Mouse (Mus musculus) adrenal gland, adult 2 months (tissue): Measurements from ENCODE around the gene Gas7. TPM values are rescaled to one million over a fixed set of nuclear protein-coding genes. Genes with fewer than 3 reads are reported as not detected.

Experiments
- DNase-seq: peaks from one replicate; pipeline ENCODE4 v3.0.0; 2021
- long read RNA-seq: library from polyadenylated mRNA; stranded (forward); transcript quantifications from one replicate; pipeline ENCODE4 v2.0.0, GENCODE M21; 2021
- polyA plus RNA-seq: library from polyadenylated mRNA; depleted of rRNA; stranded (reverse); fragments of >200 nt; gene quantifications from 2 replicates; pipeline ENCODE4 v1.2.3, GENCODE M21; 2012; rRNA removed
- total RNA-seq, 2 experiments: library from RNA; stranded (reverse); gene quantifications; 2 replicates each; pipeline ENCODE4 v1.2.3; 2021

The Gas7 gene
- total RNA-seq: 10 to 100 TPM; 33.2 to 78.4 TPM
- polyA plus RNA-seq: 6.9 and 7.4 TPM in 2 replicates
- long read RNA-seq, full-length matches to known transcripts: 4 of 16 reads
- long read RNA-seq, partial matches to known transcripts: 3 of 16 reads
- long read RNA-seq, other reads (novel, unspliced or antisense): 9 of 16 reads

DNA sequence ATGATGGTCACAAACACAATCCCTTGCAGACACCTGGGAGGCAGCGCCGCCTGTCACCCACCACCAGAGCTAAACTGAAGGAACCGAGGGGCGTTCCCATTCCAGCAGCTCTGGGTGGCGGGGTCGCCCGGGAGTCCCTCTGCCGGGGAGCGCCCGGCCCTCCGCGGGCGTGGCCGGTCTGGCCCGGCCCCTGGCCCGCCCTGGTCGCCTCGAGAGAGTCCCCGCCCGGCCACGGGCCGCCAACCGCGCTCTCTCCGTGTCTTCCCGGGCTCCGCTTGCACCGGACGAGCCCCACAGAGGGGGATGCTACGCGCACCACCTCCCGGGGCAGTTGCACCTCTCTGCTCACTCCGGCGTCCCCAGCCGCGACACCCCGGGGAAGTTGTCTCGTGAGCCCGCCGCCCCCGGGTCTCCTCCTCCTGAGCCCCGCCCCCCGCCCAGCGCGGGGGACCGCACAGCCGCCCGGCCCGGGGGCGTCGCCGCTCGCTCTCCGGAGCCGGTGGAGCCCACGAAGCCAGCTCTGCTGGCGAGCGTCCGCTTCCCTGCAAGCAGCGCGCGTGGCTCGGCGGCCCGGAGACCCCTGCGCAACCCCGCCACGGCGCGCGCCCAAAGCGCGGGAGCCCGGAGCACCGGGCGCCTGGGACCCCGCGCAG lies at the start of gene Gas7:
TSS of gene Gas7 (plus strand) at position 564 of the 653 bp plus-strand sequence.
- DNase-seq: peak; percentile 85

- peak; percentile 19 for DNase-seq
These were observed 40.8 kb upstream of the Gas7 start for GRCm38 (mm10) chr11:67414346-67414940.

DNA sequence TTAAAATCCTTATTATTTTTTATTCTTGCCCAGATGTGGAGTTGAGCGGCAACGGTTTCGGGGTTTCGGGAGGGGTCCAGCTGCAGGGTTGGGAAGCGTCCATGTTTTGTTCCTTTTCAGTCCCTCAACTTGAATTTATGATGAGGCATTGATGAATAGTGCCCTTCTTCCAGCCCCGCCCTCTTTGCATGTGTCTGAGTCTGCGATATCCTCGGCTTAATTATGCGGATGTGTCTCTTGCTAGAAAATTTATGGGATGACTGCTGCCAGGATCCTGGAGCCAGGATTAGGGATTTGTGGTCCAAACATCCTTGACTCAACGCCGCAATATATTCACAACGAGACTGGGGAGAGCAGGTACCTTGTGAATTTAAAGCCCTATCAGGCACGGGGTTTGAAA lies 31.7 kb upstream of the Gas7 start:
- no peak for DNase-seq

- DNase-seq: peak; percentile 68
These were observed 27.0 kb upstream of the Gas7 start for GRCm38 (mm10) chr11:67428196-67428595.

DNA sequence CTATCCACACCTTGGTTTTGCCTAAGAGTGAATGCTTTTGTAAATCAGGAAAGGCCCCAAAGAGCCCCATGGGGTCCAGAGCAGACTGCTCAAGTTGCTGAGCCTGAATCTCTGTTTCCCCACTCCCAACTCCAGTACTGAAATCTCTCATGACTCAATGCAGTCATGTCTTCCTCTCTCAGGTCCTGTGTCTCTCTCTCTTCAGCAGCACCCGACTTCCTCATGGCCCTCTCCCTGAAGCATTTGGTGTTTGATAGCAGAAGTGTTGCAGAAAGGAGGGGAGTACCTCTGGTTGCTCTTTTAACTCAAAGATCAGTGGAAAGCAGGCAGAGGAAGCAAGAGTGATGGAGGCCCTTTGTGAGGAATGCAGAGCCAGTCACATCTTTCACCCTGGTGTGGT lies 25.4 kb upstream of the Gas7 start:
- no peak for DNase-seq

DNA sequence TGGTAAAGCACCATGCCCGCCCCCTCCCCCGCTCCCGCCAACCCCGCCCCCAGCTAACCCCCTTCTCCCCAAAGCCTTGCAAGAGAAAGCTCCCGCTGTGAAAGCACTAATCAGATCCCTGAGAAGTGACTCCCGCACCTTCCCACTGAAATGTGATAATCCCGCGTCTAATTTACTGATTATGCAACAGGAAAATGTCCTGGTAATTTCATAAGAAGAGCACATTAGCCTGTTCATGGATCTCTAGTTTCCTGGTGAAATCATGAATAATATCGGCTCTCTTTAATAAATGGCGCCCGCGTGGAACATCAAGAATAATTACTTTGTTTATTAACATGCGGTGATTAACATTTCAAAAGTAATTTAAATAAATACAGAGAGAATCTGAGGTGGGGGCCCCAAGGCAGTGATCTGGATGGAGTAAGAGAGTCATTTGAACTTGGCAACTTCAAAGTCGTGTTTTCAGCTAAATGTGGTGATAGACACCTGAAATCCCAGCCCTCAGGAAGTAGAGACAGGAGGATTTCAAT lies 24.1 kb upstream of the Gas7 start:
- no peak for DNase-seq

- no peak for DNase-seq
These were observed 23.4 kb upstream of the Gas7 start for GRCm38 (mm10) chr11:67431864-67432263.

- no peak for DNase-seq
These were observed 21.5 kb upstream of the Gas7 start for GRCm38 (mm10) chr11:67433763-67434162.

DNA sequence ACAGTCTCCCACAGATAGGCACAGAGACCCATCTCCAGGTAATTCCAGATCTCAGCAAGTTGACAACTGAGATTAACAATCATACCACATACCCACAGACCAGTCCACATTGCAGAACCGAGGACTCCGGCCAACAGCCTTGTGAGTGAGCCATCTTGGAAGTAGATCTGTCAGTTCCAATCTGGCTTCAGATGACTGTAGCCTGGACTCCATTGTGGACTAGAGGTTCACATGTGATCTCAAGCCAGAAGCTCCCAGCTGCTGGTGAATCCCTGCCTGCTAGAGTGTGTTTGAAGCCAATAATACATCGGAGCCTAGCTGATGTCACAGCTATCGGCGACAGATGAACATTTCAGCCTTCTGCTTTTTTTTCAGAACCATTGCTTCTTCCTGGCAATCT lies 16.5 kb upstream of the Gas7 start:
- DNase-seq: no peak

DNA sequence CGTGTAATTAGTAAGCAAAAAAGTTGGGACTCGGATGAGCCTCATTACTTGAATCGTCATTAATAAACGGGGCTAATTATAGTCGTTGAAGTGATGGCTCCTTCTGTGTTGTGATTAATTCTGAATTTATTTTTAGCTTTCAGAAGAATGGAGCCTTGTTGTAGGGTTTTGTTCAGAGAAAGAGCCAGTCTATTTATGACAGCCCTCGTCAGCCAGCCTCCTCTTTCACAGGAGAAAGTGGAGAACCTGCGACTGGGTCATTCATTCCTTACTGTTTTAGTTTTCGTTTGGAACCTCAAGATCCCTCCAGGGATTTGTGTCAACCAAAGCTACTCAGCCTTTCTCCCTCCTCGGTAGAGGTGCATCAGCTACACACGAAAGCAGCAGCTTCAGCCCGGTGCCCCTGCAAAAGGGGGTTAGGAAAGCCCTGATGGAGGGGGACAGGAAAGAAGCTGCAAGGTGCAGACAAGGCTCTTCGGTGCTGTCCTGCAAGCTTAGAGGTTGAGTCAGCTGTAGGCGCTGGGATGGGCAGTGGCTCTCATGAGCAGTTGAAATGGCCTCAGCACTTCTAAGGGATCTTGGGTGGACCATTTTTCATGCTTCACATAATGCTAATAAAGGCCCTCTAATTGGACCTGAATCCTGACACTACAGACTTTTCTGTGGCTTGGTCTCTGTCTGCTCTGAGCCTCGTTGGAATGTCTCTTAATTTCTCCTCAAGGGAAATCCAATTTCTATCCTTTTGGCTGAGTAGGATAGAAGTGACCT lies 10.0 kb upstream of the Gas7 start:
- DNase-seq: no peak

DNA sequence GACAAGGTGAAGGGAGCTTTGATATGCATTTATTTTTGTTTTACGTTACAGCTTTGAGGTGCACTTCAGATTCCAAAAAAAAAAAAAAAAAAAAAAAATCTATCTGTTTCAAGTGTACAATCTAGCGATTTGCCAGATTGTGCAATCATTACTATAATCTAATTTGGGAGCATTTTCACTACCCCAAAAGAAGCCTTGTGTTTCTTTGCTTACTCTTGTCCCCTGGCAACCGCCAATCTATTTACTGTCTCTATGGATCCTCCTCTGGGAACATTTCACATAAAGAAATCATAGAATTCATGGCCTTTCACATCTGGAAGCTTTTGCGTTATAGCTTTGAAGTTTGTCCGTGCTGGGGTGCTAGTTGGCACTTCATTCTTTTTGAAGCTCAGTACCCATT lies 3.7 kb upstream of the Gas7 start:
- no peak for DNase-seq

GRCm38 (mm10) chr11:67455527-67455981 lies 317 bp downstream of the Gas7 start:
- DNase-seq: peak; percentile 78

- DNase-seq: peak; percentile 67
These were observed 792 bp downstream of the Gas7 start for GRCm38 (mm10) chr11:67456029-67456428.

- DNase-seq: no peak
These were observed 2.9 kb downstream of the Gas7 start for GRCm38 (mm10) chr11:67458171-67458570.

GRCm38 (mm10) chr11:67467132-67467531 lies 11.9 kb downstream of the Gas7 start:
- DNase-seq: no peak

DNA sequence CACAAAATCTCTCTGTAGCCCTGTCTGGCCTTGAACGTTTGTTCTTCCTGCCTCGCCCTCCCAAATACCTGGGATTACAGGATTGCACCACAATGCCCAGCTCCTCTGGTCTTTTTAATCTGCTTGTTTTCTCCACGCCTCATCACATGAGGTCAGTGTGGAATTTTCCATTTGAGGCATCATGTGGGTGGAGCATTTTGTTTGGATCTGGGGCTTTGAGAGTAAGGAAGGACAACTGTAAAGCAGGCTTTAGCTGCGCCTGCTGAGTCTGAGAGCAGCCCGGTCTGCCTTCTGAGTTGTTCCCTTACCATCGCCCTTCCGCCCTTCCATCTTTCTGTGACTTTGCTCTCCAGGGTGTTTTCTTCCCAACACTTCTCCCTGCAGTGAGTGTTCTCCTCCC lies 13.6 kb downstream of the Gas7 start:
- DNase-seq: peak; percentile 80

GRCm38 (mm10) chr11:67474590-67474989 lies 19.4 kb downstream of the Gas7 start:
- no peak for DNase-seq

DNA sequence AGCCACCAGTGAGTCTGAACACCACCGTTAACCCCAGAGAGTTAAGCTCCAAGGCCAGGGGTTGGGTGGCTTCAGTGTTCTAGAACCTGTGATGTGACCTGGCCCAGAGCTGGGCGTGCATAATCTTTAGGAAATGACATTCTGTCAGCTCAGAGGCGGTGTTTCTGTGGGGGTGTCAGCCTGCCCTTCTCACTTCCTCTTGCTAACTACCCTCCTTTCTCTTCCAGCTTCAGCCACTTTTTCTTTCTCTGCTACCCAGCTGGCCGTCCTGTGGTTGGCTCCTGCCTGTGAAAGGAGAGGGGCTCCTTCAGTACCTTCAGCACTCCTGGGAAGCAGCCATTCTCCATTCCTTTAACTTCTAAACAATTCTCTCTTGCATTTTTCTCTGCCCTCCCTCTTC lies 24.3 kb downstream of the Gas7 start:
- DNase-seq: no peak

DNA sequence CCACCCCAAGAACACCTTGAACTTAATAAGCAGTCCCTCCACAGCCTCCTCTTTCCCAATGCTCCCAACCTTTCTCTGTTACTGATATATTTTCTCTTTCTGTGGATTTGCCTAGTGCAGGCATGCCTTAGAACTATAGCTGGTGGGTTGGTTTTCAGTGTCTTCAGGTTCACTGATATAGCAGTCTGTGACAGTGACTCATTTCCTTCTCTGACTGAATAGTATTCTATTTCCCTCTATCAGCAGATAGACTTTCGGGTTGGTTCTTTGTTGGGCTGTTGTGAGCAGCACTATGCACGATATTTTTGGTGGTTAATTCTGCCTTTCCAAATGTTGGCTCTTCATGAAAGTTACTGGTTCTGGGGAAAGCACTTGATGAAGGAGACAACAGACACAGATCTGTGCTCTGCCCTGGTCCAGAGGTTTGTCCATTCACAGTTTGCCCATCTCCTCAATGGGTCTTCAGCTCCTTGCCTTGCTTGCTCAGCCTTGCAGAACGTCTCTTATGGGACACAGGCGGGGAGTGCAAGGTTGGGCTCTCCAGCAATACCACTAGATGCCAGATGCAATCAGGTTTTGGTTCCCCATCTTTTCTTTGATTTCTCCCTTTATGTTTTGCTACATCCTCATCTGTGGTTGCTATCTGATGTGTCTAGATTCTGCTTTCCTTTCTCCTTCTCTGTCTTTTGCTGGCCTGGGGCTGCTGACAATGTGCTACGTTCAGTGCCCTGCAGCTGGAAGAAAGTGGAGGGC lies 25.1 kb downstream of the Gas7 start:
- DNase-seq: no peak

GRCm38 (mm10) chr11:67481691-67482090 lies 26.5 kb downstream of the Gas7 start:
- DNase-seq: no peak

- DNase-seq: no peak
These were observed 27.1 kb downstream of the Gas7 start for GRCm38 (mm10) chr11:67482217-67482760.

GRCm38 (mm10) chr11:67488156-67488555 lies 32.9 kb downstream of the Gas7 start:
- DNase-seq: no peak
